Mouse (Mus musculus): Measurements from ENCODE around the gene Stpg1.

GRCm38 (mm10) chr4:135520421-135520820 lies 25.8 kb downstream of the Stpg1 start:
- no peak for TF ChIP-seq POLR2AphosphoS5 (IDR thresholded peaks at IDR 0.05; ENCODE audit: insufficient replicate concordance, low read depth, low read length)
- TF ChIP-seq CTCF (IDR thresholded peaks at IDR 0.05; ENCODE audit: low read depth, low read length): no peak
- no peak for TF ChIP-seq TAL1 (conservative IDR thresholded peaks at IDR 0.05; ENCODE audit: low read depth, low read length)

Measured in G1E (cell line).